In the genomic region with DNA sequence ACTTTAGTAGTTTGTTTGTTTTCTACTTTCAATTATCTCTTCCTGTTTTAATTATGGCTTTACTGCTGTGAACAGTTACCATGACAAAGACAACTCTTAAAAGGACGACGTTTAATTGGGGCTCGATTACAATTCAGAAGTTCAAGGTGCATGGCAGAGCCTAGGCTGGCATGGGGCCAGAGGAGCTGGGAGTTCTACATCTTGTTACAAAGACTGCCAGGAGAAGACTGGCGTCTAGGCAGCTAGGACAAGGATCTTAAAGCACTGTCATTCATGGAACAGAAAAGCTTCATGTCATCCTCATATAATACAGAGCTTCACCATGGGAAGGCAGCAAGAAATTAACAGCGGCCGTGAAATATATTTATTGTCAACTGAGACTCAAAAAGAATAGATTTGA, we compare ENCODE assay signal across 8 mouse cellular contexts.
A peak's percentile ranks its signal among the peaks of the same experiment; 100 is the strongest.
DNase-seq lines count a peak whose midpoint lies in the region; ATAC-seq and TF ChIP-seq lines count a peak whose summit lies in the region.

No protein-coding gene starts in this region.

- DNase-seq in liver, adult 2 months (ENCODE audit: extremely low read depth, low read depth, low spot score) = peak; percentile 57
- no peak for DNase-seq in liver
- peak; percentile 36 to 64 for DNase-seq in cerebellum, adult 18-20 months
- DNase-seq in gastrocnemius, adult 8-10 months (ENCODE audit: low spot score in 2 of 2) = peak; percentile 17 to 21
- DNase-seq in kidney, adult 2 months = peak; percentile 73
- no peak for DNase-seq in spleen, postnatal 4 days (ENCODE audit: low spot score in 2 of 2)

- peaks cover 24% of the 10 kb centered on the region for H3K9me3 ChIP-seq in limb, embryonic 13.5 days
- H3K9me3 ChIP-seq in neural tube, embryonic 12.5 days = peaks cover 17% of the 10 kb centered on the region

- no peak for TF ChIP-seq CTCF in liver, adult 2 months (IDR thresholded peaks at IDR 0.05; ENCODE audit: low read depth, low read length)
- no peak for TF ChIP-seq CTCF in kidney, adult 2 months (conservative IDR thresholded peaks at IDR 0.05; ENCODE audit: insufficient read depth, insufficient read length, low read depth, low read length)

- no peak for ATAC-seq in limb, embryonic 13.5 days (ENCODE audit: low FRiP score, low read depth)
- ATAC-seq in neural tube, embryonic 12.5 days (ENCODE audit: low FRiP score, low read depth) = peak; percentile 42

- peaks cover 4% of the 10 kb centered on the region; the same call in 1 of the 2 replicates for H3K4me1 ChIP-seq in liver, adult 2 months (ENCODE audit: control insufficient read depth, insufficient read depth, low read length)
- H3K4me1 ChIP-seq in kidney, adult 2 months (ENCODE audit: control insufficient read depth, insufficient read depth, low read length) = no peaks in the 10 kb centered on the region
- H3K4me1 ChIP-seq in limb, embryonic 13.5 days = peaks cover 4% of the 10 kb centered on the region; the same call in 1 of the 2 replicates
- H3K4me1 ChIP-seq in neural tube, embryonic 12.5 days = no peaks in the 10 kb centered on the region

- H3K27me3 ChIP-seq in liver, adult 2 months (ENCODE audit: control insufficient read depth, insufficient read depth, low read length) = no peaks in the 10 kb centered on the region
- no peaks in the 10 kb centered on the region for H3K27me3 ChIP-seq in kidney, adult 2 months (replicated peaks; ENCODE audit: control insufficient read depth, insufficient read depth, low read length)
- H3K27me3 ChIP-seq in limb, embryonic 13.5 days = no peaks in the 10 kb centered on the region
- no peaks in the 10 kb centered on the region for H3K27me3 ChIP-seq in neural tube, embryonic 12.5 days (replicated peaks)

- H3K36me3 ChIP-seq in liver, adult 2 months (ENCODE audit: control insufficient read depth, insufficient read depth, low read length) = peaks cover 10% of the 10 kb centered on the region
- H3K36me3 ChIP-seq in kidney, adult 2 months (ENCODE audit: control insufficient read depth, insufficient read depth, low read length) = peaks cover 2% of the 10 kb centered on the region; the same call in 1 of the 2 replicates
- H3K36me3 ChIP-seq in limb, embryonic 13.5 days = peaks cover 18% of the 10 kb centered on the region
- peaks cover 11% of the 10 kb centered on the region; the same call in 1 of the 2 replicates for H3K36me3 ChIP-seq in neural tube, embryonic 12.5 days

- H3K4me3 ChIP-seq in liver, adult 2 months (ENCODE audit: insufficient read depth, low read depth, low read length) = no peak overlapping the region
- 0 out of 2 replicates have a peak overlapping the region, but pooled peaks have one; percentile 17 for H3K4me3 ChIP-seq in kidney, adult 2 months (ENCODE audit: insufficient read depth, low read depth, low read length)
- peak overlapping the region; percentile 61 for H3K4me3 ChIP-seq in limb, embryonic 13.5 days
- H3K4me3 ChIP-seq in neural tube, embryonic 12.5 days = peak overlapping the region; percentile 15

- peak overlapping the region; percentile 48 for H3K4me2 ChIP-seq in limb, embryonic 13.5 days (replicated peaks)
- peak overlapping the region; percentile 53 for H3K4me2 ChIP-seq in neural tube, embryonic 12.5 days (replicated peaks)

- H3K79me2 ChIP-seq in liver, adult 2 months (ENCODE audit: control insufficient read depth, insufficient read depth, low read length) = peaks cover 6% of the 10 kb centered on the region; the same call in 1 of the 2 replicates

- H3K27ac ChIP-seq in liver, adult 2 months (replicated peaks; ENCODE audit: insufficient read depth, low read depth, low read length) = no peak overlapping the region
- no peak overlapping the region for H3K27ac ChIP-seq in kidney, adult 2 months (ENCODE audit: insufficient read depth, low read depth, low read length)
- H3K27ac ChIP-seq in limb, embryonic 13.5 days = no peak overlapping the region
- H3K27ac ChIP-seq in neural tube, embryonic 12.5 days = no peak overlapping the region

- TF ChIP-seq POLR2A in liver, adult 2 months (IDR thresholded peaks at IDR 0.05; ENCODE audit: extremely low read depth, insufficient read depth, low read length) = no peak
- no peak for TF ChIP-seq POLR2A in kidney, adult 2 months (IDR thresholded peaks at IDR 0.05; ENCODE audit: low read depth, low read length)

- 32% methylated on average over 6 of the region's 6 CpGs for WGBS in liver, adult 2 months
- WGBS in kidney, adult 2 months = 35% methylated on average over 6 of the region's 6 CpGs
- WGBS in limb, embryonic 13.5 days = 46% methylated on average over 6 of the region's 6 CpGs
- WGBS in neural tube, embryonic 12.5 days = 41% methylated on average over 6 of the region's 6 CpGs

- H3K9ac ChIP-seq in liver, adult 2 months (ENCODE audit: low read depth, low read length) = no peak overlapping the region
- H3K9ac ChIP-seq in limb, embryonic 13.5 days = no peak overlapping the region
- no peak overlapping the region for H3K9ac ChIP-seq in neural tube, embryonic 12.5 days

Comparison
In these comparisons a context has a peak if more than half of its experiments do, and no peak if none do; other contexts are left out.
1. DNase-seq: peak in liver, adult 2 months (single experiment), cerebellum, adult 18-20 months (2 of 2), gastrocnemius, adult 8-10 months (2 of 2) and kidney, adult 2 months (single experiment); none in liver (single experiment) and spleen, postnatal 4 days (0 of 2).